Comparison of ENCODE assay signal across 12 mouse cellular contexts in the genomic region with DNA sequence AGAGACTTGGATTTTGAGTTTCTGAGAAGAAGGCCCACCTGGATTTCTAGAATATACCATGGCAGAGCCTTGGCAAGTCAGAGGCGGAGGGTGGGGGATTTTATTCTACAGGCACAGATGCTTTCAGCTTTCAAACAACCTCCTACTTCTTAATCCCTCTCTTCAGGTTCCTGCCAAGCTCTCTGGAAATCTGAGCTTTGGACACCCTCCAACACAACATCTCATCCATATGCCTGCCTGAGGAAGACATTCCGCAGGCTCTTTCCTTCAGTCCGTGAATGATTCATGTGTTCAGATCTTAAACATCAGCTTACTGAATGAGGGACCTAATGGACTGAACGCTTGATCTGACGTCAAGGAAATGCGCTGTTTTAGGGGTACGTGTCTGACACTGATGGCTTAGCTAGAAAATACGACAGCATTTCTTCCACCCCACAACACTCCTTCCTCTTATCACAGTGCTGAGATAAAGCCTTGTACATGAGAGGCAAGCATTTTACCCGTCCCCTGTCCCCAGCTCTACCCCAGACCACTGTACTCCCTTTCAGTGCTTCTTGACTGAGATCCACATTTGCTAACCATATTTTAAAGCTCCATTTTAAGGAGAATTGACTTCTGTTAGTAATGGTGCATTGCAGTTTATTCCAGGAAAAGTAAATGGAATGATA.
DNase-seq lines count a peak whose midpoint lies in the region; ATAC-seq and TF ChIP-seq lines count a peak whose summit lies in the region.
"Had no signal": no experiment of that assay in that cellular context is flagged by ENCODE, and none has a peak within 500 bp of the region (broad histone marks: within the 10 kb centered on the region; RNA-seq: fewer than 3 reads in every experiment).

No protein-coding gene starts in this region.

- 55% methylated on average over 9 of the region's 9 CpGs for WGBS in embryonic facial prominence, embryonic 13.5 days
- 86% methylated on average over 9 of the region's 9 CpGs for WGBS in embryonic facial prominence, embryonic 10.5 days
- WGBS in lung, embryonic 14.5 days: 27% methylated on average over 9 of the region's 9 CpGs
- WGBS in stomach, embryonic 14.5 days: 30% methylated on average over 9 of the region's 9 CpGs

- H3K4me1 ChIP-seq in embryonic facial prominence, embryonic 13.5 days: peaks cover 10% of the 10 kb centered on the region; the same call in 1 of the 2 replicates
- no peaks in the 10 kb centered on the region for H3K4me1 ChIP-seq in embryonic facial prominence, embryonic 10.5 days
- H3K4me1 ChIP-seq in lung, embryonic 14.5 days (ENCODE audit: insufficient read depth): no peaks in the 10 kb centered on the region
- H3K4me1 ChIP-seq in stomach, embryonic 14.5 days (ENCODE audit: control insufficient read depth, insufficient read depth, low read length): no peaks in the 10 kb centered on the region; the same call in 1 of the 2 replicates

- TF ChIP-seq CTCF in lung, embryonic 14.5 days (IDR thresholded peaks at IDR 0.05; ENCODE audit: low read depth): no peak

- H3K9ac ChIP-seq in embryonic facial prominence, embryonic 13.5 days: no peak overlapping the region
- no peak overlapping the region for H3K9ac ChIP-seq in lung, embryonic 14.5 days
- H3K9ac ChIP-seq in stomach, embryonic 14.5 days (replicated peaks; ENCODE audit: low read depth, low read length): no peak overlapping the region

- no peaks in the 10 kb centered on the region for H3K27me3 ChIP-seq in embryonic facial prominence, embryonic 13.5 days
- no peaks in the 10 kb centered on the region for H3K27me3 ChIP-seq in embryonic facial prominence, embryonic 10.5 days (replicated peaks; ENCODE audit: low read depth, poor library complexity, severe bottlenecking)
- no peaks in the 10 kb centered on the region for H3K27me3 ChIP-seq in lung, embryonic 14.5 days (ENCODE audit: insufficient read depth, low read length)
- no peaks in the 10 kb centered on the region for H3K27me3 ChIP-seq in stomach, embryonic 14.5 days (ENCODE audit: control insufficient read depth, insufficient read depth, low read length)

- H3K9me3 ChIP-seq in embryonic facial prominence, embryonic 13.5 days: no peaks in the 10 kb centered on the region
- no peaks in the 10 kb centered on the region for H3K9me3 ChIP-seq in embryonic facial prominence, embryonic 10.5 days
- no peaks in the 10 kb centered on the region for H3K9me3 ChIP-seq in lung, embryonic 14.5 days (ENCODE audit: low read depth, low read length)
- H3K9me3 ChIP-seq in stomach, embryonic 14.5 days (ENCODE audit: control insufficient read depth, low read depth, low read length): no peaks in the 10 kb centered on the region

- no peaks in the 10 kb centered on the region for H3K36me3 ChIP-seq in embryonic facial prominence, embryonic 13.5 days
- H3K36me3 ChIP-seq in embryonic facial prominence, embryonic 10.5 days (replicated peaks): no peaks in the 10 kb centered on the region
- H3K36me3 ChIP-seq in lung, embryonic 14.5 days (ENCODE audit: insufficient read depth): no peaks in the 10 kb centered on the region
- H3K36me3 ChIP-seq in stomach, embryonic 14.5 days (ENCODE audit: control insufficient read depth, insufficient read depth, low read length): no peaks in the 10 kb centered on the region

- no peak for DNase-seq in embryonic facial prominence, embryonic 10.5 days (ENCODE audit: low spot score)
- DNase-seq in lung, embryonic 14.5 days: peak; percentile 52
- DNase-seq in lung, postnatal 25 days (ENCODE audit: low spot score): no peak
- DNase-seq in layer of hippocampus, postnatal 36 days: peak; percentile 25 to 43
- DNase-seq in spleen, postnatal 4 days (ENCODE audit: low spot score in 2 of 2): no peak
- DNase-seq in embryo, embryonic 10.5 days (ENCODE audit: low spot score): no peak
- DNase-seq: heart, adult 11 months; kidney, postnatal 10 days had no signal

- H3K4me3 ChIP-seq in embryonic facial prominence, embryonic 13.5 days: no peak overlapping the region
- H3K4me3 ChIP-seq in embryonic facial prominence, embryonic 10.5 days: no peak overlapping the region
- H3K4me3 ChIP-seq in lung, embryonic 14.5 days (ENCODE audit: low read depth, low read length): no peak overlapping the region
- no peak overlapping the region for H3K4me3 ChIP-seq in stomach, embryonic 14.5 days (ENCODE audit: low read depth, low read length)

- H3K4me2 ChIP-seq in embryonic facial prominence, embryonic 13.5 days: no peak overlapping the region
- H3K4me2 ChIP-seq in lung, embryonic 14.5 days: no peak overlapping the region
- 0 out of 2 replicates have a peak overlapping the region, but pooled peaks have one; percentile 4 for H3K4me2 ChIP-seq in stomach, embryonic 14.5 days (replicated peaks; ENCODE audit: low read depth, low read length)

- H3K27ac ChIP-seq in embryonic facial prominence, embryonic 13.5 days: peak overlapping the region; percentile 75
- no peak overlapping the region for H3K27ac ChIP-seq in embryonic facial prominence, embryonic 10.5 days (replicated peaks)
- no peak overlapping the region for H3K27ac ChIP-seq in lung, embryonic 14.5 days (ENCODE audit: low read depth)
- H3K27ac ChIP-seq in stomach, embryonic 14.5 days (ENCODE audit: low read length): peak overlapping the region; percentile 16; the same call in 1 of the 2 replicates
- H3K27ac ChIP-seq: macrophage had no signal

- ATAC-seq in embryonic facial prominence, embryonic 13.5 days (ENCODE audit: insufficient number of reproducible peaks, insufficient read depth, low FRiP score, low TSS enrichment, low read depth): peak; percentile 64
- ATAC-seq in lung, embryonic 14.5 days (ENCODE audit: insufficient read depth): no peak; the same call in 1 of the 2 replicates
- peak; percentile 65; the same call in 1 of the 2 replicates for ATAC-seq in stomach, embryonic 14.5 days (ENCODE audit: insufficient number of reproducible peaks, insufficient read depth, low FRiP score, low read depth)
- ATAC-seq: Patski had no signal

Comparison
In these comparisons a context has a peak if more than half of its experiments do, and no peak if none do; other contexts are left out.
1. H3K27ac ChIP-seq: peak in embryonic facial prominence, embryonic 13.5 days (single experiment) and stomach, embryonic 14.5 days (single experiment); none in embryonic facial prominence, embryonic 10.5 days (single experiment) and lung, embryonic 14.5 days (single experiment).
2. DNase-seq: peak in lung, embryonic 14.5 days (single experiment) and layer of hippocampus, postnatal 36 days (2 of 2); none in embryonic facial prominence, embryonic 10.5 days (single experiment), lung, postnatal 25 days (single experiment), spleen, postnatal 4 days (0 of 2) and embryo, embryonic 10.5 days (single experiment).